Mouse (Mus musculus) E14TG2a.4 (cell line): Measurements from ENCODE around the gene Rab11fip3.

Experiments
- CTCF ChIP-seq: conservative IDR thresholded peaks from 2 replicates; pipeline ENCODE4 v1.5.1; 2014; ENCODE audit warnings: low read length
- NANOG ChIP-seq: IDR thresholded peaks from 2 replicates; pipeline ENCODE4 v1.6.1; 2014; ENCODE audit warnings: borderline replicate concordance, low read length, mixed read lengths

DNA sequence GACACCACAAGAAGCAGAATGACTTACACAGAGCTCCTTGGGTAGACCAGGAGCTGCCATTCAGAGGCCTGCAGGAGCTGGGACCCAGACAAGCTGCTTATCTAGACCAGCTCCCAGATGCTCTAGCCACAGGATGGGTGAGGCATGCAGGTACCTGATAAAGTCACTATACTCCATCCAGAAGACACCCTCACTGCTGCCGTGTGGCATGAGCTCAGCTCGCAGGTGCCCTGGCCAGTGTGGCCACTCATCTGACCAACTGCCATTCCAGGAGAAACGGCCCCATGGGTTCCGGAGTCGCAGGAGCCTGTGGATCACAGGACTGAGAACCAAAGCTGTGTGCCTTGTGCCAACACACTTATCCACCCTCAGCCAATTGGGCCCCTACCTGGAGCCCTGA lies 107.8 kb downstream of the Rab11fip3 start:
- TF ChIP-seq CTCF = no peak
- TF ChIP-seq NANOG = no peak
